Mouse (Mus musculus) stomach, embryonic 14.5 days (tissue): ENCODE results near the gene Usp35. TPM values are rescaled to one million over a fixed set of nuclear protein-coding genes. Genes with fewer than 3 reads are reported as not detected.

Experiments
- ATAC-seq: fragments of 200-750 bp; cut with Nextera tagmentation; 2 replicates; pipeline ENCODE4 v1.8.0; 2017; ENCODE audit warnings: low read depth, moderate TSS enrichment; ENCODE audit not compliant: insufficient number of reproducible peaks, insufficient read depth, low FRiP score
- H3K27ac ChIP-seq: fragments of 300-500 bp; sonication (generic); 2 replicates; pipeline ENCODE4 v1.5.1; 2014; ENCODE audit warnings: mild to moderate bottlenecking, low read length, moderate library complexity, mixed read lengths
- H3K27me3 ChIP-seq: fragments of 300-500 bp; sonication (generic); 2 replicates; pipeline ENCODE4 v1.6.1; 2014; ENCODE audit warnings: low read length, control low read depth, mixed read lengths; ENCODE audit not compliant: control insufficient read depth, insufficient read depth
- H3K36me3 ChIP-seq: fragments of 300-500 bp; sonication (generic); 2 replicates; pipeline ENCODE4 v1.6.1; 2014; ENCODE audit warnings: mild to moderate bottlenecking, control low read depth, low read length, moderate library complexity, mixed read lengths; ENCODE audit not compliant: control insufficient read depth, insufficient read depth
- H3K4me1 ChIP-seq: fragments of 300-500 bp; sonication (generic); 2 replicates; pipeline ENCODE4 v1.6.1; 2014; ENCODE audit warnings: low read length, control low read depth, mixed read lengths; ENCODE audit not compliant: control insufficient read depth, insufficient read depth
- H3K4me2 ChIP-seq: fragments of 300-500 bp; sonication (generic); replicated peaks from 2 replicates; pipeline ENCODE4 v1.6.1; 2014; ENCODE audit warnings: low read depth, low read length, control low read depth
- H3K4me3 ChIP-seq: fragments of 300-500 bp; sonication (generic); 2 replicates; pipeline ENCODE4 v1.5.1; 2014; ENCODE audit warnings: low read depth, low read length, control low read depth
- H3K9ac ChIP-seq: fragments of 300-500 bp; sonication (generic); replicated peaks from 2 replicates; pipeline ENCODE4 v1.6.1; 2014; ENCODE audit warnings: low read depth, mild to moderate bottlenecking, control low read depth, low read length, moderate library complexity, mixed read lengths
- H3K9me3 ChIP-seq: fragments of 300-500 bp; sonication (generic); 2 replicates; pipeline ENCODE4 v1.6.1; 2016; ENCODE audit warnings: low read depth, low read length, control low read depth; ENCODE audit not compliant: control insufficient read depth
- WGBS: fragments of 180-500 bp; shearing (Covaris S2); extraction: QIAGEN DNeasy Blood & Tissue Kit; methylation state at CpG from one replicate; pipeline ENCODE4 v1.1.7; 2014; 5-methylcytosine and 5-hydroxymethylcytosine counted together
- polyA plus RNA-seq: library from polyadenylated mRNA; unstranded; fragments of >200 nt; fragmentation: Nextera tagmentation; extraction: Ambion mirVana; gene quantifications from 2 replicates; pipeline ENCODE4 v1.2.1, GENCODE M21; 2014

Usp35 gene
- polyA plus RNA-seq, 1 experiment from 2014 or later = 3.4 TPM

DNA sequence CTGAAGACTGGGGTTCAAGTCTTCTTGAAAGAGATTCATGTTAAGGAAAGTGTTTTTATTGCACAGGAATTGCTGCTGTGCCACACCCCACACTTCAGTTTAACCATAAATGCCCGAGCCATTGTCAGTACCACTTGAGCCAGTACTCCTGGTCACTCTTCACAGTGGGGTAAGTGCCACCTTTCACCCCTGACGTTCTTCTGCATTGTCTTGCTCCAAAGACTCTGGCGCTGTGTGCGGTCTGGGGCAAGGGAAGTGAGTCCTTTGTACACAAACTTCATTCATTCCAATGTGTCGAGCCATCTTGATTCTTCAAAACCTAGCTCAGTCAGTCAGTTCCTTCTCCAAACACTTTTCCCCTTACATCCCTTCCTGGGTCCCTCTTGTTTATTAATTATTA lies 28.3 kb upstream of the Usp35 start:
- Histone ChIP-seq H3K9ac (no peak overlapping the region), H3K9me3 (no peaks in the 10 kb centered on the region), H3K27me3 (no peaks in the 10 kb centered on the region), H3K4me2 (no peak overlapping the region), H3K4me3 (no peak overlapping the region), H3K36me3 (no peaks in the 10 kb centered on the region), H3K4me1 (0 out of 2 replicates have a peak, but pooled peaks cover 6% of the 10 kb centered on the region), H3K27ac (no peak overlapping the region)
- no peak for ATAC-seq
- WGBS = 79% methylated on average over 5 of the region's 5 CpGs

DNA sequence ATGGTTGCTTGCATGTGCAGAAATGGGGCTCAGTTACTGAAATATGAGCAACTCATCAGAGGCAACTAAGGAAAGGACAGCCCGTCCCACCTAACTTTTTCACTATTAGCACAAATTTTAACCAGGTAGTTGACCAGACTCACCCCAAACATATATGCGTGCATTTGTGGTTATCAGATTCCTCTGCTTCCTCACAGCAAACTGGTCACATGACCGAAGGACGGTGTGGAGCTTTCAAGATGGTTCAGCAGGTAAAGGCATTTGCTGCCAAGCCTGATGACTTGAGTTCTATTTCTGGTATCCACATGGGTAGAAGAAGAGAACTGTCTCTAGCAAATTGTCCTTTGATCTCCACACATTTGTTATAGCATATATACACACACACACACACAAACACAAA lies 26.5 kb upstream of the Usp35 start:
- Histone ChIP-seq H3K9ac (no peak overlapping the region), H3K27me3 (no peaks in the 10 kb centered on the region), H3K4me3 (no peak overlapping the region), H3K27ac (no peak overlapping the region), H3K4me2 (no peak overlapping the region), H3K36me3 (no peaks in the 10 kb centered on the region), H3K9me3 (no peaks in the 10 kb centered on the region), H3K4me1 (0 out of 2 replicates have a peak, but pooled peaks cover 6% of the 10 kb centered on the region)
- ATAC-seq = no peak
- 85% methylated on average over 4 of the region's 4 CpGs for WGBS

DNA sequence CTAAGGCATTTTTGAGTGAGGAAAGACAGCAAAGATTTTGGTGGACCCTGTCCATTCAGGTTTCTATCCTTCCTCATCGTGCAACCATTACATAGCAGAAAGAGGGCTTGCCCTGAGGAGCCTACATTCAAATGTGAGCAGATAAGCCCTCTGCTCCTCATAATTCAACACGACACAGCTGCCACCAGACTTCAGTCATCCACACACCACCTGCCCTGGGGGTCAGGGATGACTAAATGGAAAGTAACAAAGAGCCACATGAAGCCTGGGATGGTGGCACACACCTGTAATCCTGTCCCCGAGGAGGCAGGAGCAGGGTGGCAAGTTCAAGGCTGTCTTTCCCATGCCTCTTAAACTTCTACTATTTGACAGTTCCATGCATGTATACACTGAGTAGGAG lies 26.0 kb upstream of the Usp35 start:
- ATAC-seq = no peak
- 66% methylated on average over 3 of the region's 3 CpGs for WGBS

DNA sequence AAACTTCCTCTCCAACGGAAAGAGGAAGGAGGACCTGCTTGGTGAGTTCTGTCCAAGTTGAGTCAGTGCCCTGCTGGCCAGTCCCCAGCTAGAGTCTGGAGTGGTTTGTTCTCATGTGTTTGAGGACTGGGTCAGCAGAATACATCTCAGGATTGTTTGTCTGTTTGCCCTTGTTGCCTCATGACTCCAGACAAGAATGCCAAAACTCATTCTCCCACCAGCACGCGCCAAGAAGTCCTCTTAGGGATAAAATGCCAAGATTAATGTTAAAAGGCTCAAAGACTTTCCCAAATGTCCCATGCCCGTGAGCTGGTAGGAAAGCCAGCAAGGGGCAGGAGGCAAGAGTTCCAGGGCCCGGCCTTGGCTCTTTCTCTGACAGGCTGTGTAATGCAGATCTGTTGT lies 25.1 kb upstream of the Usp35 start:
- 0 out of 2 replicates have a peak, but pooled peaks cover 6% of the 10 kb centered on the region for H3K4me1 ChIP-seq
- no peak for ATAC-seq
- H3K9ac ChIP-seq = no peak overlapping the region
- no peaks in the 10 kb centered on the region for H3K36me3 ChIP-seq
- no peak overlapping the region for H3K4me2 ChIP-seq
- no peak overlapping the region for H3K27ac ChIP-seq
- 69% methylated on average over 5 of the region's 5 CpGs for WGBS
- no peaks in the 10 kb centered on the region for H3K27me3 ChIP-seq
- H3K4me3 ChIP-seq = no peak overlapping the region
- H3K9me3 ChIP-seq = no peaks in the 10 kb centered on the region

More for the DNA sequence above, 26.0 kb upstream of the Usp35 start:
- H3K4me3 ChIP-seq = no peak overlapping the region
- H3K27ac ChIP-seq = no peak overlapping the region
- H3K4me1 ChIP-seq = 0 out of 2 replicates have a peak, but pooled peaks cover 6% of the 10 kb centered on the region
- no peaks in the 10 kb centered on the region for H3K27me3 ChIP-seq
- H3K9ac ChIP-seq = no peak overlapping the region
- H3K9me3 ChIP-seq = no peaks in the 10 kb centered on the region
- no peaks in the 10 kb centered on the region for H3K36me3 ChIP-seq
- no peak overlapping the region for H3K4me2 ChIP-seq

DNA sequence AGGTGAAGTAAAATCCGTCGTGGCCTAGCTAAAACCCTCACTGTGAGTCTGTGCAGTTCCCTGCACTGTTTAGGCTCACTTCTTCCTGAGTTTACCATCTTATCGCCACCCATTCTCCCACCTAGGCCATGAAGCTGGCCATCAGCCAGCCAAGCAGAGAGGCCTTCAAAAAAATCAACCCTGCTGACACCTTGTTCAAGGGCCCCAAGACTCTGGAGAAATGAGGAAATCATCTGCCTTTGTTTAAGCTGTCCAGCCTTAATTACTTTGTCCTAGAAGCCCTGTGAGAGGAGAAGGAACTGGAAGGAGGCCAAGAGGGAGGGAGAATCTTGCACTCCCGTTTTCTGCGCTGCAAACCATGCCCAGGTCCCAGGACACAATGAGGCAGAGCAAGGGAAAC lies 24.4 kb upstream of the Usp35 start:
- no peak overlapping the region for H3K27ac ChIP-seq
- no peaks in the 10 kb centered on the region for H3K27me3 ChIP-seq
- no peak overlapping the region for H3K4me3 ChIP-seq
- 73% methylated on average over 5 of the region's 5 CpGs for WGBS
- H3K36me3 ChIP-seq = no peaks in the 10 kb centered on the region
- no peak for ATAC-seq
- H3K4me1 ChIP-seq = 0 out of 2 replicates have a peak, but pooled peaks cover 6% of the 10 kb centered on the region
- H3K9ac ChIP-seq = no peak overlapping the region
- no peaks in the 10 kb centered on the region for H3K9me3 ChIP-seq
- no peak overlapping the region for H3K4me2 ChIP-seq

DNA sequence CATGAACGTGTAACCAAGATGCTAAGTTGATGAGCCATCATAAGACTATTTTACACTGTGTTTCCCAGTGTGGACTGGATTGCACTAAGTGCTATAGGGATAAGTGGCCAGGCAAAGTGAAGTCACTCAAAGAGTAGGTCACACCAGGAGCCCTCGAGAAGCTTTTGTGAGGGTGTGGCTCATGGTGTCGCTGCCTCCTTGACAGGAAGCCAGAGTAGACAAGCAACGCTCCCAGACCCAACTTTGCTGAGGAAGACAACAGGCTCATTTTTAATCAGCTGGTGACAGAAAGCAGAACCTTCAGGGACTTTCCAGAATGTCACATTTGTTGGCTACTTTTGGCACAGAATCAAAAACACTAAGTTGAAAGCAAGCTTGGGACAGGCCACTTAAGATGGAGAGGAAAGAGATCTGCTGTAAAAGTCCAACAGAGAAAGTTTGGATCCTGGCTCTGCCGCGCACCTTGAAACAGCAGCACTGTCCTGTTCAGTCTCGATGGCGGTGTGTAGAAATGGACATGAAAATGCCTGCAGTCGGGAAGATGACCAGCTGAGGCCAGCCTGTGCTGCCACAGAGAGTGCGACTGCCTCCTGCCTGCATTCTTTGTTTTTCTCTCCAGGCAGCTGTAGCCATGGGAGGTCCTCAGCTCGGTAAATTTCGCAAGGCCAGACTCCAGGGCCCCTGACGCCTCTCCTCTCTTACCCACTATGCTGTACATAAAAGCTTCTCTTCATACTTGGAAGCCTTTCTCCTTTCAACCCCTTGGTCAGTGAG lies 23.4 kb upstream of the Usp35 start:
- ATAC-seq = no peak
- H3K9me3 ChIP-seq = no peaks in the 10 kb centered on the region
- WGBS = 38% methylated on average over 13 of the region's 13 CpGs
- no peak overlapping the region for H3K27ac ChIP-seq
- no peaks in the 10 kb centered on the region for H3K27me3 ChIP-seq
- no peak overlapping the region for H3K4me3 ChIP-seq
- H3K36me3 ChIP-seq = no peaks in the 10 kb centered on the region
- 0 out of 2 replicates have a peak, but pooled peaks cover 6% of the 10 kb centered on the region for H3K4me1 ChIP-seq
- H3K4me2 ChIP-seq = no peak overlapping the region
- no peak overlapping the region for H3K9ac ChIP-seq

DNA sequence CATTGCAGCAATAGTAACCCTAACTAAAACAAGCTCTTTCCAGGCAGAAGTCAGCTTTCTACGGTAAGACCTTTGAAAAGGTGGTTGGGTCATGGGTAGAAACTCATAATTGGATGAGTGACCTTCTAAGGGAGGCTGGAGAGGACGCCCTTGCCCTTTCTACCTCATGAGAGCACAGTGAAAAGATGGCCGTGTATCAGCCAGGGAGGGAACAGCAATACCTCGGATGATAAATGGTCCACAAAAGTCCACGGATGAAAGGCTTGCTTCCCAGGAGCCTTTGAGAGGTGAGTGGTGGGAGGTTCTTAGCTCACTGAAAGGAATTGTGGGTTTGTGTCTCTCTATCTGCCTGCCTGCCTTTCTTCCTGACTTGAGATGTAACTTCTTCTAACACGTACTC lies 21.5 kb upstream of the Usp35 start:
- Histone ChIP-seq H3K27ac (no peak overlapping the region), H3K4me3 (no peak overlapping the region), H3K9ac (no peak overlapping the region), H3K36me3 (no peaks in the 10 kb centered on the region), H3K27me3 (no peaks in the 10 kb centered on the region), H3K9me3 (no peaks in the 10 kb centered on the region), H3K4me1 (0 out of 2 replicates have a peak, but pooled peaks cover 6% of the 10 kb centered on the region), H3K4me2 (no peak overlapping the region)
- ATAC-seq = no peak
- 85% methylated on average over 6 of the region's 6 CpGs for WGBS

DNA sequence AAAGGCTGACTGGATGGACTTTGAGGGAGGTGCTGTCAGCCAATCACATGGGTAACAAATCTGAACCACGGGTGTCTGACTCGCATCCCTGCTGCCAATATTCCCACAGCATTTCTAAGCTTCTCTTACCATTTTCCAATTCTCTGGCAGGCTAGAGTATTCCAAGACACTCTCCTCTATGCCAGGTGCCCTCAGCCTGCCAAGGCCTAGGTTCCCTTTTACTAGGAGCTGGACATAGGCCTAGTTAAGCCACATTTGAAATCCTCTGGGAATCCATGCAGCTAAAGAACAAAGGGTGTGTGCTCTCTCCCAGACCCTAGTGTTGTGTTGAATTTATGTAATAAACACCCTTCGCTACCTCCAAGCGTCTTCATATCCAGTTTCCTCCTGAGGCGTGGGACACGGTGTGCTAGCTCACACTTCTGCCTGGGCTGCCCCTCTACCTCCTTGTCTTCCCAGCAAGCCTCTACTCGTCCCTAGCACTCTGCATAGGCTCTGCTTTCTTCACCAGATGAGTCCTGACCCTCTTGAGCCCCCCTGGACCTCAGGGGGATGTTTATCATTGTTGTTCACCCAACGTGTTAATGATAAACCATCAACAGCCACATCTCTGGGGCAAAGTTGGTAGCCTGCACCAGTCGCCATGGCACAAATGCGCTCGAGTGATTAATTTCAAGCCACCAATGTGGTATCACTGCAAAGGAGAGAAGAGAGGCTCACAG lies 20.1 kb upstream of the Usp35 start:
- H3K36me3 ChIP-seq = no peaks in the 10 kb centered on the region; the same call in 1 of the 2 replicates
- 87% methylated on average over 11 of the region's 11 CpGs for WGBS
- no peak overlapping the region for H3K9ac ChIP-seq
- no peak overlapping the region for H3K4me2 ChIP-seq
- H3K9me3 ChIP-seq = no peaks in the 10 kb centered on the region
- H3K27me3 ChIP-seq = no peaks in the 10 kb centered on the region
- H3K4me1 ChIP-seq = 0 out of 2 replicates have a peak, but pooled peaks cover 6% of the 10 kb centered on the region
- no peak overlapping the region for H3K4me3 ChIP-seq
- H3K27ac ChIP-seq = no peak overlapping the region
- no peak for ATAC-seq
